Mouse (Mus musculus) activated CD4-positive, CD25-positive, alpha-beta regulatory T cell, adult 4 months (primary cell): ENCODE measurements around the gene Nr1h5. TPM values are rescaled to one million over a fixed set of nuclear protein-coding genes. Genes with fewer than 3 reads are reported as not detected.

Experiments used
- polyA plus RNA-seq, 2 experiments: library from polyadenylated mRNA; unstranded; fragments of 100-300 nt; shearing (Covaris generic); gene quantifications; one replicate each; pipeline ENCODE4 v1.2.1; 2017

Nr1h5 gene
- polyA plus RNA-seq, 2 experiments from 2014 or later: not detected

Other genes starting within 250 kb of the Nr1h5 start
- 1 to 10 TPM; 1.0 to 1.8 TPM for gene Tspan2, start 229.6 kb downstream of the Nr1h5 start, polyA plus RNA-seq
- under 1 TPM in 1 of 2 experiments, not detected in 1; 0.17 TPM for gene Tshb, start 181.4 kb downstream of the Nr1h5 start, polyA plus RNA-seq
- gene Sycp1, start 28.0 kb downstream of the Nr1h5 start, polyA plus RNA-seq: under 1 TPM in 1 of 2 experiments, not detected in 1; 0.33 TPM
- gene Sike1, start 31.6 kb upstream of the Nr1h5 start, polyA plus RNA-seq: 10 to 100 TPM; 70.8 to 84.2 TPM
- 100 to 1,000 TPM; 512 to 583 TPM for gene Csde1, start 56.3 kb upstream of the Nr1h5 start, polyA plus RNA-seq
- 100 to 1,000 TPM in 1 of 2 experiments, 10 to 100 TPM in 1; 96.1 to 112 TPM for gene Nras, start 94.2 kb upstream of the Nr1h5 start, polyA plus RNA-seq
- gene Ampd1, start 109.9 kb upstream of the Nr1h5 start, polyA plus RNA-seq: 1 to 10 TPM; 2.9 to 3.3 TPM
- 1 to 10 TPM; 1.4 TPM for gene Dennd2c, start 138.5 kb upstream of the Nr1h5 start, polyA plus RNA-seq
- 100 to 1,000 TPM; 124 to 136 TPM for gene Bcas2, start 207.5 kb upstream of the Nr1h5 start, polyA plus RNA-seq